Mouse (Mus musculus) cortical plate, adult 2 months (tissue): Measurements from ENCODE around the gene Def6. TPM values are rescaled to one million over a fixed set of nuclear protein-coding genes. Genes with fewer than 3 reads are reported as not detected.

Experiments
- H3K27ac ChIP-seq: fragments of 200-500 bp; 2 replicates; pipeline ENCODE4 v1.5.1; 2012; ENCODE audit warnings: low read length, control low read depth, inconsistent platforms; ENCODE audit not compliant: insufficient read depth
- H3K4me1 ChIP-seq: fragments of 200-500 bp; 2 replicates; pipeline ENCODE4 v1.6.1; 2011; ENCODE audit warnings: low read length; ENCODE audit not compliant: control insufficient read depth, insufficient read depth
- H3K4me3 ChIP-seq: fragments of 200-500 bp; 2 replicates; pipeline ENCODE4 v1.5.1; 2011; ENCODE audit warnings: mild to moderate bottlenecking, low read length, control low read depth; ENCODE audit not compliant: insufficient read depth
- CTCF ChIP-seq: fragments of 200-500 bp; IDR thresholded peaks from 2 replicates; pipeline ENCODE4 v1.5.1; 2011; ENCODE audit warnings: mild to moderate bottlenecking, control low read depth, low read length; ENCODE audit not compliant: insufficient read depth; ENCODE audit errors: extremely low read depth
- POLR2A ChIP-seq: fragments of 200-500 bp; IDR thresholded peaks from 2 replicates; pipeline ENCODE4 v1.6.1; 2011; ENCODE audit warnings: mild to moderate bottlenecking, low read length, control low read depth; ENCODE audit not compliant: insufficient read depth; ENCODE audit errors: extremely low read depth
- polyA plus RNA-seq: library from polyadenylated mRNA; depleted of rRNA; stranded (reverse); fragments of >200 nt; gene quantifications from 2 replicates; pipeline ENCODE4 v1.2.3, GENCODE M21; 2012

Gene Def6
- polyA plus RNA-seq, 1 experiment, result 3.7 TPM

- Histone ChIP-seq H3K4me3 (no peak overlapping the region), H3K27ac (no peak overlapping the region), H3K4me1 (no peaks in the 10 kb centered on the region)
- TF ChIP-seq POLR2A (0 out of 2 replicates have a peak, but pooled peaks have one; percentile 12), CTCF (peak; percentile 75)
Observed at GRCm38 (mm10) chr17:28204052-28204720, 3.4 kb upstream of the Def6 start.

GRCm38 (mm10) chr17:28205443-28205842, 2.1 kb upstream of the Def6 start:
- no peak overlapping the region for H3K4me3 ChIP-seq
- H3K27ac ChIP-seq, result no peak overlapping the region
- H3K4me1 ChIP-seq, result no peaks in the 10 kb centered on the region
- TF ChIP-seq CTCF (no peak), POLR2A (no peak)

GRCm38 (mm10) chr17:28207092-28207491, 486 bp upstream of the Def6 start:
- H3K4me1 ChIP-seq, result no peaks in the 10 kb centered on the region
- H3K4me3 ChIP-seq, result no peak overlapping the region
- no peak for TF ChIP-seq CTCF
- no peak for TF ChIP-seq POLR2A
- H3K27ac ChIP-seq, result no peak overlapping the region

- no peak overlapping the region for H3K4me3 ChIP-seq
- TF ChIP-seq CTCF (no peak), POLR2A (no peak)
- H3K4me1 ChIP-seq, result no peaks in the 10 kb centered on the region
- H3K27ac ChIP-seq, result no peak overlapping the region; the same call in 1 of the 2 replicates
Observed at GRCm38 (mm10) chr17:28208314-28208612, 685 bp downstream of the Def6 start.

GRCm38 (mm10) chr17:28209457-28210110, 2.0 kb downstream of the Def6 start:
- Histone ChIP-seq H3K27ac (no peak overlapping the region), H3K4me3 (no peak overlapping the region), H3K4me1 (no peaks in the 10 kb centered on the region)
- TF ChIP-seq CTCF, result no peak
- TF ChIP-seq POLR2A, result no peak

- no peak overlapping the region for H3K27ac ChIP-seq
- TF ChIP-seq CTCF, result no peak
- no peak for TF ChIP-seq POLR2A
- H3K4me3 ChIP-seq, result no peak overlapping the region
- no peaks in the 10 kb centered on the region for H3K4me1 ChIP-seq
Observed at GRCm38 (mm10) chr17:28211921-28212341, 4.4 kb downstream of the Def6 start.

- H3K27ac ChIP-seq, result no peak overlapping the region
- no peak for TF ChIP-seq POLR2A
- no peak for TF ChIP-seq CTCF
- no peak overlapping the region for H3K4me3 ChIP-seq
- no peaks in the 10 kb centered on the region for H3K4me1 ChIP-seq
Observed at GRCm38 (mm10) chr17:28212391-28212790, 4.8 kb downstream of the Def6 start.

DNA sequence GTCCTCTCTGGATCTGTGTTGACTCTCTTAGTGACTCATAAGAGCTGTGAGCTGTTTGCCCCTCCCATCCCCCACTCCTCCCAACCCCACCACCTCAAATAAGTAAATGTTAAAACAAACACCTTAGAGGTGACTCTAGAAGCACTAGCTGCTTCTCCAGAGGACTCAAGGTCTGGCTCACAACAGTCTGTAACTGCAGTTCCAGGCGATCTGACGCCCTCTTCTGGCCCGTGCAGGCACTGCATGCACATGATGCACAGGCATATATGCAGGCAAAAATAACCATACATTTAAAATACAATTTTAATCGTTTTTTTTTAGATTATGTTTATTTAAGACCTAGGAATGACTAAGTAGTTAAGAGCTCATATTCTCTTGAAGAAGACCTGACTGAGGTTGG, 5.7 kb downstream of the Def6 start:
- no peak for TF ChIP-seq POLR2A
- TF ChIP-seq CTCF, result 0 out of 2 replicates have a peak, but pooled peaks have one; percentile 12
- no peaks in the 10 kb centered on the region for H3K4me1 ChIP-seq
- no peak overlapping the region for H3K27ac ChIP-seq
- no peak overlapping the region for H3K4me3 ChIP-seq

DNA sequence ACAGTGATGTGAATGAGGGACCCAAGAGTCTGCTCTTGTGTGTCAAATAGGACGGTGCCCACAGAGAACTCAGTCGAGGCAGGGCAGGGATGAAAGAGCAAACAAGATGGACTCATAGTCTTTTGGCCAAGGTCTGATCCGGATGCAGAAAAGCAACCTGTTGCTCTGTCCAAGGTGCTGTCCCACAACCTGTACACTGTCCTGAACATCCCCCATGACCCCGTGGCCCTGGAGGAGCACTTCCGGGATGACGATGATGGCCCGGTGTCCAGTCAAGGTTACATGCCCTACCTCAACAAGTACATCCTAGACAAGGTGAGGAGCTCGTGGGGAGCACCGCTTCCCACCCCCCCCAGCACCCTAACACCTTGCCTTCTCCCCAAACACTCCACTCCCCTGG, 9.2 kb downstream of the Def6 start:
- Histone ChIP-seq H3K27ac (no peak overlapping the region), H3K4me1 (no peaks in the 10 kb centered on the region), H3K4me3 (no peak overlapping the region)
- TF ChIP-seq CTCF (no peak), POLR2A (no peak)
